Mouse (Mus musculus) frontal cortex, adult 2 months (tissue): ENCODE measurements at regions not wholly inside any gene's neighbourhood (a gene's known extent, or its start where the extent isn't known, plus 50 kb on each side); places are given as distances from the start of the nearest gene placed in this dataset.
"Not testable (repeated sequence)": the region's sequence is repeated elsewhere in the genome, so short reads cannot be mapped to it uniquely, and the experiment has no call there.

Experiments
- DNase-seq, 2 experiments: peaks; one replicate each; pipeline ENCODE4 v3.0.0; 2022; ENCODE audit warnings: low spot score in 1 of 2; ENCODE audit errors: extremely low spot score in 1 of 2

- peak; percentile 28 to 89 for DNase-seq
Observed at GRCm38 (mm10) chr8:24386462-24386861, 339.2 kb downstream of the Adam3 start.

DNA sequence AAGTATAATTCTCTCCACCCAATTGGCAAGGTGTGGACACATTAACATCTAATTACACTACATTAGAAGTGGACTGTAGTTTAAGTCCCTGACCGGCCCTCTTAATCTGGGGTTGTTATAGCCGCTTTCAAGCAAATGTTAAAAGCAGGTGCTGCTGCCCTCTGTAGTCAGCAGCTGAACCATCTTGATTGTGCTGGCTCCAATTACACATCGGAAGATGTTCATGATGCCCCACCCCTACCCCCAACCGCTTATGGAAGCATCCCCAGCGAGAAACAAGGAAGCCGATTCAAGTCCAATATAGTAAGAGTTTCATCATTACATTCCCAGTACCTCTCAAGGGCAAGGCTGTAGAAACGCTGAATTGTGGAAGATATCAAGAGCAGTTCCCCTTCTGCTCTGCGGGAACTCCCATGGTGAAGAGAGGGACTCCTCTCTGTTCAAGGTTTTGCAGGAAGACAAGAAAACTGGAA lies 341.7 kb downstream of the Adam3 start:
- DNase-seq, result no peak

GRCm38 (mm10) chr8:24383130-24383962 lies 342.3 kb downstream of the Adam3 start:
- DNase-seq, result no peak

DNA sequence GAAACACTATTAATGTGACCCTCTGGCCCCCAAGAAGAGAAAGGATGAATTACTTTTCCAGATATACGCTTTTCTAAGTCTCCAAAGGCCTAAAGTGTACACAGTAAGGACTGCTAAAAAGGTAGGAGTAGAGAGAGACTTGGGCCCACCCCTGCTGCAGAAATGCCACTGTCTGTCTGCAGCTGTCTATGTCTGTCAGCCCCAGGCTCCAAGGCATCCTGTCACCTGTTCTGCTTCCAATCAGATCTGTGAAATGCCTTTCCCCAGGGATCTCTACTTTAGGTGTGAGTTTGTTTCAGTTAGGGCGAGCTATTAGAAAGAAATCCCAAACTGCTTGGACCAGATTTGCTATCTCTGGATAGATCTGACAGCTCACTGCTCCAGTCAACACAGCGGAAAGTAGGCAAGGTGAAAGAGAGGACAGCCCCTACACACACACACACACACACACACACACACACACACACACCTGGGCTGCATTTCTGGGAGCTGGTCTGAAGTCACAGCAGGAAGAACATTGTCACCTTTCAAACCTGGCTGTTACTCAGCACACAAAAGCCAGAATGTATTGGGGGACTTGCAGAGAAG lies 343.9 kb downstream of the Adam3 start:
- DNase-seq, result no peak

GRCm38 (mm10) chr8:24378070-24378469 lies 347.6 kb downstream of the Adam3 start:
- no peak for DNase-seq

DNA sequence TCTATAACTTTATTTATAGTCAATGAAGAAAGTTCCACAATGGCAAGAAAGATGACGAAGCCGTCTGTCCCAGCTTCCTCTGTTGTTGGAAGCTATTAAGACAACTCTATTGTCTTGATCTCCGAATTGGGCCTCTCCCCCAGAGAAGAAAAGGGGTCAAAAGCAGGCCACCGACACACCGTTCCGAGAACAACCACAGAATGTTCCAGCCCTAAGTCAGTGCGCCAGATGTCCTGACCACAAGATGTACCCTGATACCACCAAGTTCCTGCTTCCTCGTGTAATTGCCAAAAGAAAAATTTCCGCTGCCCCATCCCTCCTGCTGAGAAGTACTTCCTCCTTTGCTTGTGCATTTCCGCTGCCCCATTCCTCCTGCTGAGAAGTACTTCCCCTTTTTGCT lies 348.8 kb downstream of the Adam3 start:
- DNase-seq, result not testable (repeated sequence)

- no peak for DNase-seq
Observed at GRCm38 (mm10) chr8:24374503-24374902, 351.1 kb downstream of the Adam3 start.

DNA sequence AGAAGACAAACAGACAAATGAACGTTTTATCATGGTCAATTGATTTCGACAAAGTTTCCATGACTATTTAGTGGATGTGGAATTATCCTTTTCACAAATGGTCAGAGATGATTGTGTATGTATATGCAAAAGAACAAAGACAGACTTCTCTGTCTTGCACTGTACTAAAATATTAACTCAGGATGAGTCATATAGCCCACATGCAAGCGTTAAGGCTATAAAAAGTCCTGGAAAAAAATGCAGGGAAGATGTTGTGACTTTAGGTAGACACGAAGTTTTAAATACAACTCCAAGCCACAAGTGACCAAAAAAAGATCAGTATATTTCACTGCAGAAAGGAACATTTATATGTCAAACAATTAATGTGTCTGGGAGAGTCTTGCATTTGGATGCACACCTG lies 353.6 kb downstream of the Adam3 start:
- peak; percentile 10 to 34 for DNase-seq

- DNase-seq, result peak; percentile 5 to 27
Observed at GRCm38 (mm10) chr8:24366000-24366399, 359.7 kb downstream of the Adam3 start.

GRCm38 (mm10) chr8:24364685-24365084 lies 361.0 kb downstream of the Adam3 start:
- DNase-seq, result no peak

GRCm38 (mm10) chr8:24359022-24359600 lies 366.5 kb downstream of the Adam3 start:
- DNase-seq, result no peak

GRCm38 (mm10) chr8:24355146-24355545 lies 370.5 kb downstream of the Adam3 start:
- DNase-seq, result no peak

- no peak for DNase-seq
Observed at GRCm38 (mm10) chr8:24353842-24354241, 371.8 kb downstream of the Adam3 start.

- DNase-seq, result no peak
Observed at GRCm38 (mm10) chr8:24352322-24352721, 373.3 kb downstream of the Adam3 start.

- no peak for DNase-seq
Observed at GRCm38 (mm10) chr8:24351760-24352159, 373.9 kb downstream of the Adam3 start.

GRCm38 (mm10) chr8:24346390-24347113 lies 379.1 kb downstream of the Adam3 start:
- no peak for DNase-seq

DNA sequence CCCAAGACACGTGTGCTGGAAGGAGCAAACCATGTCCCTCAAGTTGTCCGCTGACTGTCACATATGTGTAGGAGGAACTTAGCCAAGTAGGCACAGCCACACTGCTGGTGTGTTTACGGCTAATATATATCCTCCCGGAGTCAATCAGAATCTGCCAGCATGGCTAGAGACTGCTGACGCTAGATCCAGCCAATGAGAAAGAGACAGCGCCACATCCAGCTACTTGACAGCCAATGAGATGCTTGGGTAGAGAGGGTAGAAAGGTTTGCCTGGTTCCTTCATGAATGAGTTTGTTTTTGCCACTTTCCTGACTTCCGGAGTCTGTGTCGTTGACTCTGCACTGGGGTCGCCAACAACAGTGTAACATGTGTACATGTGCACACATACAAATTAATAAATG lies 387.0 kb downstream of the Adam3 start:
- DNase-seq, result no peak

- peak in 1 of 2 experiments; percentile 51 for DNase-seq
Observed at GRCm38 (mm10) chr8:24337635-24338034, 388.0 kb downstream of the Adam3 start.

DNA sequence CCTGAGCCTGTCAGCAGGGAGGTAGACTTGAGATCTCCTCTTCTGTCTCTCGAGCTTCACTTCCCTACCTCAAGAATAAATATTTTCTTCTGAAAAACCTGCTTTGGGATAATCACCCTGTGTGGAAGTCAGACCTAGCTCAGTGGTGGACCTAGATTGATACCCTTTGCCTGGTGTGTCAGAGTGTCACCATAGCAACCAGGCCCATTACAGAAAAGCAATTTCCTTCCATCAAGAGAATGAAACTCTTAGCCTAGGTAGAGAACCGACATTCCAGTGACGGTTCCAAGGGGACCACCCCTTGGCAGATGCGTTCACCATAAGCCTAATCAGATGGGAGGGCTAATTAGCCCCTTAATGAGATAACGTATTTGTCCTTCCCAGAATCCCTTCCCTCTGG lies 389.9 kb downstream of the Adam3 start:
- no peak for DNase-seq

GRCm38 (mm10) chr8:24333705-24334104 lies 391.9 kb downstream of the Adam3 start:
- DNase-seq, result no peak

GRCm38 (mm10) chr8:24310893-24311292 lies 414.8 kb downstream of the Adam3 start:
- DNase-seq, result no peak
